Mouse (Mus musculus) thymus, postnatal 14 days (tissue): ENCODE data around the gene BC048507.
"Not testable (repeated sequence)": the region's sequence is repeated elsewhere in the genome, so short reads cannot be mapped to it uniquely, and the experiment has no call there.

Source experiments
- DNase-seq: peaks from one replicate; pipeline ENCODE4 v3.0.0; 2021

The BC048507 gene

GRCm38 (mm10) chr13:67863026-67863425 lies at the start of gene BC048507:
Gene BC048507, plus strand, starts transcription at chr13:67863326.
- no peak for DNase-seq

- DNase-seq, result peak; percentile 70
Measured at GRCm38 (mm10) chr13:67813710-67814660, 49.1 kb upstream of the BC048507 start, which contains the start of gene Zfp273. Gene Zfp273, plus strand, starts transcription at chr13:67813740.

GRCm38 (mm10) chr13:67818636-67819035 lies 44.5 kb upstream of the BC048507 start:
- DNase-seq, result no peak

- DNase-seq, result peak; percentile 60
Measured at GRCm38 (mm10) chr13:67830911-67831336, 32.2 kb upstream of the BC048507 start, which contains the start of gene Gm10037. Gene Gm10037, plus strand, starts transcription at chr13:67831106.

GRCm38 (mm10) chr13:67833137-67833536 lies 30.0 kb upstream of the BC048507 start:
- DNase-seq, result not testable (repeated sequence)

- no peak for DNase-seq
Measured at GRCm38 (mm10) chr13:67843775-67844118, 19.4 kb upstream of the BC048507 start.

- DNase-seq, result peak; percentile 47
Measured at GRCm38 (mm10) chr13:67844119-67844852, 18.8 kb upstream of the BC048507 start.

- DNase-seq, result no peak
Measured at GRCm38 (mm10) chr13:67844853-67845194, 18.3 kb upstream of the BC048507 start.

- no peak for DNase-seq
Measured at GRCm38 (mm10) chr13:67850361-67850760, 12.8 kb upstream of the BC048507 start.

- no peak for DNase-seq
Measured at GRCm38 (mm10) chr13:67853130-67853529, 10.0 kb upstream of the BC048507 start.

GRCm38 (mm10) chr13:67853983-67854382 lies 9.1 kb upstream of the BC048507 start:
- no peak for DNase-seq

- no peak for DNase-seq
Measured at GRCm38 (mm10) chr13:67857317-67857716, 5.8 kb upstream of the BC048507 start.

GRCm38 (mm10) chr13:67862508-67862907 lies 618 bp upstream of the BC048507 start:
- DNase-seq, result no peak

GRCm38 (mm10) chr13:67864764-67865350 lies 1.7 kb downstream of the BC048507 start:
- DNase-seq, result no peak

- no peak for DNase-seq
Measured at GRCm38 (mm10) chr13:67867899-67868298, 4.8 kb downstream of the BC048507 start.

- DNase-seq, result not testable (repeated sequence)
Measured at GRCm38 (mm10) chr13:67876049-67876698, 13.0 kb downstream of the BC048507 start.

GRCm38 (mm10) chr13:67876699-67877254 lies 13.7 kb downstream of the BC048507 start:
- DNase-seq, result no peak

- DNase-seq, result no peak
Measured at GRCm38 (mm10) chr13:67883966-67884365, 20.8 kb downstream of the BC048507 start.

- DNase-seq, result no peak
Measured at GRCm38 (mm10) chr13:67909759-67910158, 46.6 kb downstream of the BC048507 start.
